Mouse (Mus musculus) MEL (cell line): ENCODE measurements at regions not wholly inside any gene's neighbourhood (a gene's known extent, or its start where the extent isn't known, plus 50 kb on each side); places are given as distances from the start of the nearest gene placed in this dataset.

ENCODE experiments used
- DNase-seq: peaks from one replicate; pipeline ENCODE4 v3.0.0; 2011; ENCODE audit warnings: low read depth, low spot score
- H3K27ac ChIP-seq: 2 replicates; pipeline ENCODE4 v1.5.1; 2012; ENCODE audit warnings: low read depth, mild to moderate bottlenecking, control low read depth, low read length, moderate library complexity; ENCODE audit not compliant: control insufficient read depth
- H3K27me3 ChIP-seq, 2 experiments: fragments of 150-350 bp in 1 of 2; sonication (generic) in 1 of 2; 2 replicates each; pipeline ENCODE4 v1.6.1; 2012; ENCODE audit warnings: low read length in 2 of 2, mild to moderate bottlenecking in 2 of 2, improper control_type of control experiment in 1 of 2, moderate library complexity in 1 of 2; ENCODE audit not compliant: insufficient read depth in 2 of 2, control insufficient read depth in 1 of 2
- H3K36me3 ChIP-seq, 2 experiments: 2 replicates each; pipeline ENCODE4 v1.6.1; 2012 to 2014; ENCODE audit warnings: low read length in 2 of 2, improper control_type of control experiment in 1 of 2, inconsistent platforms in 1 of 2, mild to moderate bottlenecking in 1 of 2; ENCODE audit not compliant: insufficient read depth in 2 of 2, control insufficient read depth in 1 of 2
- H3K4me1 ChIP-seq, 2 experiments: fragments of 150-350 bp in 1 of 2; sonication (generic) in 1 of 2; 2 replicates each; pipeline ENCODE4 v1.6.1; 2012; ENCODE audit warnings: low read length in 2 of 2, improper control_type of control experiment in 1 of 2, mild to moderate bottlenecking in 1 of 2; ENCODE audit not compliant: insufficient read depth in 2 of 2, control insufficient read depth in 1 of 2
- H3K4me3 ChIP-seq, 2 experiments: fragments of 150-350 bp in 1 of 2; sonication (generic) in 1 of 2; 2 replicates each; pipeline ENCODE4 v1.5.1; 2012; ENCODE audit warnings: low read depth in 2 of 2, low read length in 2 of 2, mild to moderate bottlenecking in 2 of 2, moderate library complexity in 2 of 2, control low read depth in 1 of 2, improper control_type of control experiment in 1 of 2; ENCODE audit not compliant: control insufficient read depth in 1 of 2, insufficient read depth in 1 of 2
- H3K79me2 ChIP-seq: 2 replicates; pipeline ENCODE4 v1.6.1; 2012; ENCODE audit warnings: mild to moderate bottlenecking, low read length, moderate library complexity; ENCODE audit not compliant: control insufficient read depth, poor library complexity, insufficient read depth
- H3K9ac ChIP-seq: 2 replicates; pipeline ENCODE4 v1.6.1; 2012; ENCODE audit warnings: low read depth, mild to moderate bottlenecking, control low read depth, low read length, moderate library complexity; ENCODE audit not compliant: control insufficient read depth, poor library complexity, severe bottlenecking
- H3K9me3 ChIP-seq: fragments of 150-350 bp; sonication (generic); replicated peaks from 2 replicates; pipeline ENCODE4 v1.6.1; 2012; ENCODE audit warnings: mild to moderate bottlenecking, low read length, improper control_type of control experiment, moderate library complexity; ENCODE audit not compliant: insufficient read depth
- BHLHE40 ChIP-seq: IDR thresholded peaks from 2 replicates; pipeline ENCODE4 v1.6.1; 2012; ENCODE audit warnings: low read depth, mild to moderate bottlenecking, inconsistent platforms, low read length, improper control_type of control experiment, borderline replicate concordance
- CHD1 ChIP-seq: IDR thresholded peaks from 2 replicates; pipeline ENCODE4 v1.6.1; 2012; ENCODE audit warnings: low read depth, mild to moderate bottlenecking, inconsistent platforms, low read length, improper control_type of control experiment
- ETS1 ChIP-seq: IDR thresholded peaks from 2 replicates; pipeline ENCODE4 v1.6.1; 2012; ENCODE audit warnings: low read depth, mild to moderate bottlenecking, inconsistent platforms, low read length, improper control_type of control experiment, moderate library complexity
- MAX ChIP-seq: IDR thresholded peaks from 2 replicates; pipeline ENCODE4 v1.6.1; 2011; ENCODE audit warnings: low read length, improper control_type of control experiment
- MEF2A ChIP-seq: IDR thresholded peaks from 2 replicates; pipeline ENCODE4 v1.6.1; 2014; ENCODE audit warnings: low read depth, mild to moderate bottlenecking, inconsistent platforms, low read length, improper control_type of control experiment; ENCODE audit not compliant: poor library complexity, insufficient replicate concordance, severe bottlenecking; ENCODE audit errors: extremely low read depth
- SMC3 ChIP-seq: IDR thresholded peaks from 2 replicates; pipeline ENCODE4 v1.6.1; 2011; ENCODE audit warnings: low read depth, low read length, improper control_type of control experiment
- TAL1 ChIP-seq: IDR thresholded peaks from 2 replicates; pipeline ENCODE4 v1.6.1; 2012; ENCODE audit warnings: mild to moderate bottlenecking, inconsistent platforms, low read length, moderate library complexity, mixed read lengths
- TBP ChIP-seq: IDR thresholded peaks from 2 replicates; pipeline ENCODE4 v1.8.0; 2011; ENCODE audit warnings: low read depth, low read length, improper control_type of control experiment
- TCF12 ChIP-seq: IDR thresholded peaks from 2 replicates; pipeline ENCODE4 v1.6.1; 2014; ENCODE audit warnings: low read depth, mild to moderate bottlenecking, inconsistent platforms, low read length, improper control_type of control experiment, moderate library complexity
- UBTF ChIP-seq: IDR thresholded peaks from 2 replicates; pipeline ENCODE4 v1.6.1; 2012; ENCODE audit warnings: low read depth, mild to moderate bottlenecking, inconsistent platforms, low read length, improper control_type of control experiment, moderate library complexity, borderline replicate concordance; ENCODE audit not compliant: insufficient read depth
- USF2 ChIP-seq, 2 experiments: IDR thresholded peaks; 2 replicates each; pipeline ENCODE4 v1.6.1; 2011 to 2012; ENCODE audit warnings: improper control_type of control experiment in 2 of 2, low read length in 2 of 2, borderline replicate concordance in 1 of 2, inconsistent platforms in 1 of 2, low read depth in 1 of 2, mild to moderate bottlenecking in 1 of 2; ENCODE audit not compliant: insufficient read depth in 1 of 2
- ZKSCAN1 ChIP-seq: IDR thresholded peaks from 2 replicates; pipeline ENCODE4 v1.6.1; 2012; ENCODE audit warnings: low read depth, mild to moderate bottlenecking, inconsistent platforms, low read length, improper control_type of control experiment, moderate library complexity
- ZNF384 ChIP-seq: IDR thresholded peaks from 2 replicates; pipeline ENCODE4 v1.6.1; 2012; ENCODE audit warnings: low read depth, mild to moderate bottlenecking, inconsistent platforms, low read length, improper control_type of control experiment

DNA sequence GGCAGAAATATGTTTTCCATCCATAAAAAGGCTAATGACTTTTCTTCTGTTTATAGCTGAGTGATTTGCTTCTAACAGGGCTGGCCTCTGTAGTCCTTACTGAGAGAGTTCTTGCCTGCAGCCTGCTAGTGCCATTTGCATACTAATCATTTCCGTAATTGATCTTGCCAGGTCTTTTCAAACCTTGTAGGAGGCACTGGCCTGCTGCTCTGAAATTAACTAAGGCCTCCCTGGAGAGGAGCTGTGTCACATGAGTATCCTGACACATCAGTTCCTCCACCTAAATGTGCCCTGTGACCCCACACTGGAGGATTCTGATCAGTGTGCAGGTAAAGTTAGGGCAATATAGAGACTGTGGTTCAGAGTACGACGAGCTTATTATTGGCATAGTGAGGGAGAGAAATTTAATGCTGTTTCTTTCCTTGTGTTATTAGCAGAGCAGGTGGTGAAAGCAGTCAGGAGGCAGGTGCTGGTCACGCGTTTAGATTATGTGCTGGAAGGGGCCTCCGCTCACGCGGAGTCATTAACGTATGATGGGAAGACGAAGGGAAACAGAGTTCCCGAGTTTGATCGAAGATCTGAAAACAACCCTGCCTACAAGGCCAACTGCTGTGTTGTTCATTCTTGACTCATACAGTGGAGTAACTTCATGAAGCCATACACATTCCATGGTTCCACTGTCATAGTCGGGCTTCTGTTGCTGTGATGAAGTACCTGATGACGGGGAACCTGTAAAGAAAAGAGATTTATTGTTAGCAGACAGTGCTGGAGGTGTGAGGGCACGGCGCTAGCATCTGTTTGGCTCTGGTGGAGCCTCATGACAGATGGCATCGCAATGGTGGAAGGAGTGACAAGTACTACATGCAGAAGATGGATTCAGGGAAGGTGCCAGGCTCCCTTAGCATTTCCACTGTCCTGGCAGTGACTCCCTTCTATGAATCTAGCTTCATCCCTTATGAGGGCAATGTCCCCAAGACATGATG is 95.1 kb downstream of the C1d start:
- H3K36me3 ChIP-seq: no peaks in the 10 kb centered on the region
- no peak for DNase-seq
- TF ChIP-seq CHD1 (no peak), ZKSCAN1 (no peak), TAL1 (no peak), MAX (no peak), ZNF384 (no peak), SMC3 (no peak), ETS1 (no peak), TBP (no peak), BHLHE40 (no peak), TCF12 (no peak), UBTF (no peak), USF2 (IDR thresholded peaks at IDR 0.05; ENCODE audit: borderline replicate concordance in 1 of 2, insufficient read depth in 1 of 2, low read depth in 1 of 2, low read length in 2 of 2) (no peak)
- no peaks in the 10 kb centered on the region for H3K79me2 ChIP-seq
- no peak overlapping the region for H3K4me3 ChIP-seq
- H3K27me3 ChIP-seq: peaks cover 0 to 7% of the 10 kb centered on the region in 2 experiments; a peak in 2 of 4 replicates
- H3K27ac ChIP-seq: no peak overlapping the region
- H3K9ac ChIP-seq: no peak overlapping the region
- H3K9me3 ChIP-seq: no peaks in the 10 kb centered on the region
- no peaks in the 10 kb centered on the region for H3K4me1 ChIP-seq

DNA sequence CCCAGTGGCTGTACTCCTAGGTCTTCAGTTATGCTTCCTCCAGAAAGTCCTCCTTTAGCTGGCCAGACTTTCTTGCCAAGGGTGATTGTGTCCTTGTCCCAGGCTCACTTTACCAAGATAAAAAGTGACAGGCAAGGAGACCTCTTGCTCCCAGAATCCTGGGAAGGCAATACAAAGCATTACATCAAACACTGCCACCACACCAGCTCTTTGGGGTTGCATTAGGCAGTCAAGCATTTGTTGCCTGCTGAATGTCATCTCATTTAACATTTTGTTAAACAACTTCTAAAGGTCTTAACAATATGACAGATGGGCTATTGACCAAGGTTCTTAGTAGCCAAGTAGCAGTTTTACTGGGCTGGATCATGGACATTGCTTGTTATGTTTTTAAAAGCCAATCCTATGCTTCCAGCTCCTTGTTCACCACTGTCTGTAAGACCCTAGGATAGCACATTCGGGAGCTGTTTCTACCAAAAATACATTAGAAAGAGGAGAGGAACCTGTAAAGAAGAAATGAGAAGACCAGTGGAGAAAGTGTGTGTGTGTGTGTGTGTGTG is 102.4 kb downstream of the C1d start:
- no peak for DNase-seq
- H3K79me2 ChIP-seq: no peaks in the 10 kb centered on the region
- TF ChIP-seq MAX (no peak), MEF2A (no peak), ZNF384 (no peak)
- no peak overlapping the region for H3K9ac ChIP-seq
- no peaks in the 10 kb centered on the region for H3K36me3 ChIP-seq
- no peak overlapping the region for H3K27ac ChIP-seq
- no peaks in the 10 kb centered on the region for H3K27me3 ChIP-seq
- H3K4me1 ChIP-seq: no peaks in the 10 kb centered on the region
- H3K9me3 ChIP-seq: no peaks in the 10 kb centered on the region
- H3K4me3 ChIP-seq: no peak overlapping the region
